8 mouse cellular contexts compared by ENCODE assay signal in the genomic region with DNA sequence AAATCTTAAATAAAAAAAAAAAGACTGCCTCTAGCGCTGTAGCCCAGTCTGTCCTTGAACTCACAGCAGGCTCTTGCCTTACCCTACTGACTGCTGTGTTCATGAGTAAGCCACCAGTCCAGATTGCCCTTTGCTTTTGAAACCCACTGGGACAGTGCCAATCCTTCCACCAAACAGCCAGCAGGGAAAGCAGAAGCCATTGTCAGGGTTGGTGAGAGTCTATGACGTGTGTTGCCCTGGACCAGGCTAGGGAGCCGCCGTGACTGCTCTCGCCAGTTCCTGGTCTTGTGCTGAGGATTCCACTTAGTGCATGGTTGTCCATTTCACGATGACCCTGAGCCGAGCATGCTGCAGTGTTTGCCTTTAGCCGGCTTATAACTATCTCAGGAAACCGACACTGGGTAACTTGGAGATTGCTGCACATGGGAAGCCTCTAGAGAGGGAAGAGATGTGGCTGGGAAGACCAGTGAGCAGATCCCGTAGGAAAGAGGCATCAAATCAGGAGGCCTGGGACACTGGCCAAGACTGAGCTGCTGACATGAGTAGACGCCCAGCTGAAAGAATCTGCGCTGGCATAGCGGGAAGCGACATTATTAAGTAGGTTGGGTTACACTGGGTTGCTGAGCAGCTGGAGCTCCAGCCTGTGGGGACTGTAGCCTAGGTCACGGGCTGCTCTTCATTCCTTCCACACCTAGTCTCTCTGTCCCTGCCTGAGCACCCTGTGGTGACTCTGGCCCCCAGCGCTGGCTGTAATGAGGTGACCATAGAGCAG. TPM values are rescaled to one million over a fixed set of nuclear protein-coding genes. Genes with fewer than 3 reads are reported as not detected.
DNase-seq lines count a peak whose midpoint lies in the region; ATAC-seq and TF ChIP-seq lines count a peak whose summit lies in the region.

No protein-coding gene starts in this region.

- no peak for ATAC-seq in midbrain, postnatal 0 days (ENCODE audit: low FRiP score)
- no peak for ATAC-seq in inflammation-experienced regulatory T-cells, adult 6 months

- H3K4me1 ChIP-seq in midbrain, postnatal 0 days (ENCODE audit: insufficient read depth, low read length), result no peaks in the 10 kb centered on the region
- peaks cover 11% of the 10 kb centered on the region; the same call in 1 of the 2 replicates for H3K4me1 ChIP-seq in midbrain, embryonic 10.5 days

- WGBS in midbrain, postnatal 0 days, result 75% methylated on average over 16 of the region's 16 CpGs
- WGBS in midbrain, embryonic 10.5 days, result 93% methylated on average over 16 of the region's 16 CpGs

- intact Hi-C loops in heart, postnatal 36 days (cut with DNase I), result no loop called here

- no peaks in the 10 kb centered on the region for H3K9me3 ChIP-seq in midbrain, postnatal 0 days (ENCODE audit: low read length)
- no peaks in the 10 kb centered on the region for H3K9me3 ChIP-seq in midbrain, embryonic 10.5 days (replicated peaks)

- no peaks in the 10 kb centered on the region for H3K27me3 ChIP-seq in midbrain, postnatal 0 days (ENCODE audit: insufficient read depth, low read length)
- no peaks in the 10 kb centered on the region for H3K27me3 ChIP-seq in midbrain, embryonic 10.5 days (ENCODE audit: low read depth, poor library complexity, severe bottlenecking)

- H3K36me3 ChIP-seq in midbrain, postnatal 0 days (ENCODE audit: insufficient read depth, low read length), result no peaks in the 10 kb centered on the region
- H3K36me3 ChIP-seq in midbrain, embryonic 10.5 days, result peaks cover 6% of the 10 kb centered on the region; the same call in 1 of the 2 replicates

- TF ChIP-seq CTCF in midbrain, postnatal 0 days (IDR thresholded peaks at IDR 0.05), result no peak

- H3K9ac ChIP-seq in midbrain, postnatal 0 days (replicated peaks; ENCODE audit: low read length, poor library complexity, severe bottlenecking), result no peak overlapping the region

- H3K4me2 ChIP-seq in midbrain, postnatal 0 days (ENCODE audit: low read depth, low read length, poor library complexity, severe bottlenecking), result no peak overlapping the region

- no peak overlapping the region for H3K4me3 ChIP-seq in midbrain, postnatal 0 days (ENCODE audit: low read depth, low read length)
- no peak overlapping the region for H3K4me3 ChIP-seq in midbrain, embryonic 10.5 days

- peak; percentile 59 for DNase-seq in cerebellum, adult 9-11 months
- no peak for DNase-seq in cerebellum, adult 9-10 months
- peak; percentile 52 for DNase-seq in midbrain, postnatal 0 days (ENCODE audit: low spot score)
- DNase-seq in midbrain, embryonic 10.5 days (ENCODE audit: low spot score), result no peak
- peak; percentile 64 to 73 for DNase-seq in heart, postnatal 36 days
- DNase-seq in lung, postnatal 4 days, result peak; percentile 63 to 81
- no peak for DNase-seq in spleen, postnatal 10 days (ENCODE audit: low spot score in 2 of 2)

- no peak overlapping the region for H3K27ac ChIP-seq in midbrain, postnatal 0 days (ENCODE audit: low read depth, low read length)
- no peak overlapping the region for H3K27ac ChIP-seq in midbrain, embryonic 10.5 days (replicated peaks)

RNA-seq across cellular contexts. Expression of a gene that starts 19.5 kb away (rescaled TPM):
- 29.5 and 34.9 TPM in 2 replicates for total RNA-seq in midbrain, postnatal 0 days (2014; rRNA removed)
- polyA plus RNA-seq in midbrain, postnatal 0 days (2015; fragmentation: Nextera tagmentation; extraction: Ambion mirVana), result 11.8 and 12.8 TPM in 2 replicates
- polyA plus RNA-seq in midbrain, embryonic 10.5 days (2016; fragmentation: Nextera tagmentation; extraction: Ambion mirVana), result 8.3 and 8.6 TPM in 2 replicates
- total RNA-seq in heart, postnatal 36 days (2021), result 10 to 100 TPM; 17.6 to 18.8 TPM
- polyA plus RNA-seq in inflammation-experienced regulatory T-cells, adult 6 months (2017; shearing (Covaris generic)), result 10 to 100 TPM; 13.1 to 14.8 (median 13.3) TPM

RNA-seq across cellular contexts. Expression of a gene that starts 35.7 kb away (rescaled TPM):
- 43.0 and 54.8 TPM in 2 replicates for total RNA-seq in midbrain, postnatal 0 days (2014; rRNA removed)
- polyA plus RNA-seq in midbrain, postnatal 0 days (2015; fragmentation: Nextera tagmentation; extraction: Ambion mirVana), result 14.4 and 15.6 TPM in 2 replicates
- polyA plus RNA-seq in midbrain, embryonic 10.5 days (2016; fragmentation: Nextera tagmentation; extraction: Ambion mirVana), result 19.2 and 20.0 TPM in 2 replicates
- 10 to 100 TPM; 82.0 to 88.2 TPM for total RNA-seq in heart, postnatal 36 days (2021)
- 10 to 100 TPM in 1 of 3 experiments, 1 to 10 TPM in 2; 5.0 to 10.2 (median 8.8) TPM for polyA plus RNA-seq in inflammation-experienced regulatory T-cells, adult 6 months (2017; shearing (Covaris generic))

Comparison
In these comparisons a context has a peak if more than half of its experiments do, and no peak if none do; other contexts are left out.
1. DNase-seq: peak in cerebellum, adult 9-11 months (single experiment), midbrain, postnatal 0 days (single experiment), heart, postnatal 36 days (2 of 2) and lung, postnatal 4 days (2 of 2); none in cerebellum, adult 9-10 months (single experiment), midbrain, embryonic 10.5 days (single experiment) and spleen, postnatal 10 days (0 of 2).